Mouse (Mus musculus) kidney, embryonic 16.5 days (tissue): Measurements from ENCODE around the gene Unc5c. TPM values are rescaled to one million over a fixed set of nuclear protein-coding genes. Genes with fewer than 3 reads are reported as not detected.
A peak's percentile ranks its signal among the peaks of the same experiment; 100 is the strongest.

Experiments used
- ATAC-seq: fragments of 200-750 bp; cut with Nextera tagmentation; 2 replicates; pipeline ENCODE4 v1.8.0; 2017; ENCODE audit warnings: moderate TSS enrichment; ENCODE audit not compliant: low FRiP score, low TSS enrichment
- H3K27ac ChIP-seq: fragments of 300-500 bp; sonication (generic); 2 replicates; pipeline ENCODE4 v1.5.1; 2014; ENCODE audit warnings: low read length
- H3K27me3 ChIP-seq: fragments of 300-500 bp; sonication (generic); 2 replicates; pipeline ENCODE4 v1.6.1; 2014; ENCODE audit warnings: low read length, control low read depth, mixed read lengths; ENCODE audit not compliant: insufficient read depth
- H3K36me3 ChIP-seq: fragments of 300-500 bp; sonication (generic); 2 replicates; pipeline ENCODE4 v1.6.1; 2014; ENCODE audit warnings: low read length, control low read depth, mixed read lengths; ENCODE audit not compliant: insufficient read depth
- H3K4me1 ChIP-seq: fragments of 300-500 bp; sonication (generic); 2 replicates; pipeline ENCODE4 v1.6.1; 2014; ENCODE audit warnings: low read length, control low read depth, mixed read lengths; ENCODE audit not compliant: insufficient read depth
- H3K4me2 ChIP-seq: fragments of 300-500 bp; sonication (generic); replicated peaks from 2 replicates; pipeline ENCODE4 v1.6.1; 2014; ENCODE audit warnings: low read depth, low read length
- H3K4me3 ChIP-seq: fragments of 300-500 bp; sonication (generic); 2 replicates; pipeline ENCODE4 v1.5.1; 2014; ENCODE audit warnings: mild to moderate bottlenecking, low read length
- H3K9ac ChIP-seq: fragments of 300-500 bp; sonication (generic); replicated peaks from 2 replicates; pipeline ENCODE4 v1.6.1; 2014; ENCODE audit warnings: low read length
- H3K9me3 ChIP-seq: fragments of 300-500 bp; sonication (generic); 2 replicates; pipeline ENCODE4 v1.6.1; 2016; ENCODE audit warnings: low read length, control low read depth
- WGBS: fragments of 180-500 bp; shearing (Covaris S2); extraction: QIAGEN DNeasy Blood & Tissue Kit; methylation state at CpG from one replicate; pipeline ENCODE4 v1.1.7; 2014; 5-methylcytosine and 5-hydroxymethylcytosine counted together
- polyA plus RNA-seq: library from polyadenylated mRNA; unstranded; fragments of >200 nt; fragmentation: Nextera tagmentation; extraction: Ambion mirVana; gene quantifications from 2 replicates; pipeline ENCODE4 v1.2.1, GENCODE M21; 2015

The Unc5c gene
- polyA plus RNA-seq, 1 experiment from 2014 or later = 20.8 TPM

GRCm38 (mm10) chr3:141660065-141661062, 195.3 kb downstream of the Unc5c start:
- peak overlapping the region; percentile 27 for H3K4me2 ChIP-seq
- no peak overlapping the region for H3K4me3 ChIP-seq
- H3K27me3 ChIP-seq = no peaks in the 10 kb centered on the region
- no peak overlapping the region for H3K9ac ChIP-seq
- peak; percentile 93 for ATAC-seq
- no peaks in the 10 kb centered on the region for H3K36me3 ChIP-seq
- H3K27ac ChIP-seq = peak overlapping the region; percentile 45
- H3K4me1 ChIP-seq = peaks cover 13% of the 10 kb centered on the region; the same call in 1 of the 2 replicates
- no peaks in the 10 kb centered on the region for H3K9me3 ChIP-seq
- WGBS = 10% methylated on average over 15 of the region's 15 CpGs

GRCm38 (mm10) chr3:141689113-141689512, 224.1 kb downstream of the Unc5c start:
- Histone ChIP-seq H3K9ac (no peak overlapping the region), H3K36me3 (no peaks in the 10 kb centered on the region), H3K4me2 (no peak overlapping the region), H3K27ac (no peak overlapping the region), H3K27me3 (no peaks in the 10 kb centered on the region), H3K4me3 (no peak overlapping the region), H3K4me1 (no peaks in the 10 kb centered on the region), H3K9me3 (no peaks in the 10 kb centered on the region)
- 58% methylated on average over 2 of the region's 2 CpGs for WGBS
- no peak for ATAC-seq

GRCm38 (mm10) chr3:141690676-141691075, 225.7 kb downstream of the Unc5c start:
- H3K36me3 ChIP-seq = no peaks in the 10 kb centered on the region
- 85% methylated on average over 1 of the region's 1 CpGs for WGBS

GRCm38 (mm10) chr3:141691418-141691817, 226.4 kb downstream of the Unc5c start:
- H3K36me3 ChIP-seq = no peaks in the 10 kb centered on the region
- no peaks in the 10 kb centered on the region for H3K27me3 ChIP-seq
- no peak overlapping the region for H3K9ac ChIP-seq
- WGBS = 82% methylated on average over 3 of the region's 3 CpGs
- no peaks in the 10 kb centered on the region for H3K9me3 ChIP-seq
- no peaks in the 10 kb centered on the region for H3K4me1 ChIP-seq
- no peak overlapping the region for H3K4me2 ChIP-seq
- no peak overlapping the region for H3K4me3 ChIP-seq
- H3K27ac ChIP-seq = no peak overlapping the region
- ATAC-seq = no peak

More at GRCm38 (mm10) chr3:141690676-141691075, 225.7 kb downstream of the Unc5c start:
- H3K27me3 ChIP-seq = no peaks in the 10 kb centered on the region
- H3K4me1 ChIP-seq = no peaks in the 10 kb centered on the region
- H3K9me3 ChIP-seq = no peaks in the 10 kb centered on the region
- H3K9ac ChIP-seq = no peak overlapping the region
- no peak overlapping the region for H3K27ac ChIP-seq
- no peak overlapping the region for H3K4me2 ChIP-seq
- no peak for ATAC-seq
- no peak overlapping the region for H3K4me3 ChIP-seq

- no peaks in the 10 kb centered on the region for H3K9me3 ChIP-seq
- H3K4me2 ChIP-seq = no peak overlapping the region
- no peak overlapping the region for H3K4me3 ChIP-seq
- 80% methylated on average over 3 of the region's 3 CpGs for WGBS
- no peaks in the 10 kb centered on the region for H3K36me3 ChIP-seq
- H3K9ac ChIP-seq = no peak overlapping the region
- H3K27ac ChIP-seq = no peak overlapping the region
- no peaks in the 10 kb centered on the region for H3K4me1 ChIP-seq
- no peak for ATAC-seq
- H3K27me3 ChIP-seq = no peaks in the 10 kb centered on the region
Observed at GRCm38 (mm10) chr3:141691846-141692245, 226.8 kb downstream of the Unc5c start.

DNA sequence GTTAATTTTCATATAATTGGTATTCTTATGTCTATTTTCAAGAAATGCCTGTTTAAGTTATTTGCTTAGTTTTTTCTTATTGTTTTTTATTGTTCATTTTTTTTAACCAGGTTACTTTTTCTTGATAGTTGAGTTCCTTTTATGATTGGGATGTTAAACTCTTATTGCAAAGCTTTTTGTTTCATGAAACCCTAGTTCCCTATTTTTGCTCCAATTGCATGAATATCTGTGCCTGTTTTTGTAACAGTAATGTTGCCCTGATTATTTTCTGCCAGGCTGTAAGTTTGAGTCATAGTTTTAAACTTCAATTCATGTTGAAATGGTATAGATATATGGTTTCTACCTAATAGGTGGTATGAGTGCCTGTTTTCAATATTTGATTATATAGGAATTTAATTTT, 234.2 kb downstream of the Unc5c start:
- Histone ChIP-seq H3K27me3 (no peaks in the 10 kb centered on the region), H3K9me3 (no peaks in the 10 kb centered on the region), H3K27ac (no peak overlapping the region), H3K4me2 (no peak overlapping the region), H3K4me3 (no peak overlapping the region), H3K4me1 (no peaks in the 10 kb centered on the region), H3K9ac (no peak overlapping the region), H3K36me3 (no peaks in the 10 kb centered on the region)
- ATAC-seq = no peak

GRCm38 (mm10) chr3:141701381-141701909, 236.4 kb downstream of the Unc5c start:
- no peak overlapping the region for H3K4me3 ChIP-seq
- ATAC-seq = no peak
- H3K36me3 ChIP-seq = no peaks in the 10 kb centered on the region
- no peak overlapping the region for H3K27ac ChIP-seq
- no peak overlapping the region for H3K4me2 ChIP-seq
- H3K27me3 ChIP-seq = no peaks in the 10 kb centered on the region
- H3K4me1 ChIP-seq = no peaks in the 10 kb centered on the region
- no peaks in the 10 kb centered on the region for H3K9me3 ChIP-seq
- H3K9ac ChIP-seq = no peak overlapping the region
- WGBS = 80% methylated on average over 3 of the region's 3 CpGs

DNA sequence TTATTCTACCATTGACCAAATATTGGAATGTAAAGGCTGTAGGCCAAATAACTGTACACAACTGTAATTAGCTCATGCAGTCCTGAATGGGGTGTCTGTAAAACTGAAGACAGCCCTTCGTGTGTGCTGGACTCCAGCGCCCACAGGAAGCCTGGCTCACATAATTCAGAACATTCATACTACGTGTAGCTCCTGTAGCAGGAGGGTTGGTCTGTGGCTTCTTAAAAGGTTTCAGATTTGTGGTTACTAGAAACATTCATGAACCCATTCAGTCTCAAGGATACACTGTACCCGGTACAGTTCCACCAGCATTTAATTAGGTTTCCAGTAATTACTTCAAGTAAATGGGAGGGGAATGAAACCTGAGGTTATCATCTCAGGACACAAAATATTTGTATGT, 246.6 kb downstream of the Unc5c start:
- Histone ChIP-seq H3K4me3 (no peak overlapping the region), H3K4me1 (no peaks in the 10 kb centered on the region), H3K4me2 (no peak overlapping the region), H3K9ac (no peak overlapping the region), H3K27ac (no peak overlapping the region), H3K9me3 (no peaks in the 10 kb centered on the region), H3K27me3 (no peaks in the 10 kb centered on the region), H3K36me3 (no peaks in the 10 kb centered on the region)
- 77% methylated on average over 4 of the region's 4 CpGs for WGBS
- no peak for ATAC-seq

DNA sequence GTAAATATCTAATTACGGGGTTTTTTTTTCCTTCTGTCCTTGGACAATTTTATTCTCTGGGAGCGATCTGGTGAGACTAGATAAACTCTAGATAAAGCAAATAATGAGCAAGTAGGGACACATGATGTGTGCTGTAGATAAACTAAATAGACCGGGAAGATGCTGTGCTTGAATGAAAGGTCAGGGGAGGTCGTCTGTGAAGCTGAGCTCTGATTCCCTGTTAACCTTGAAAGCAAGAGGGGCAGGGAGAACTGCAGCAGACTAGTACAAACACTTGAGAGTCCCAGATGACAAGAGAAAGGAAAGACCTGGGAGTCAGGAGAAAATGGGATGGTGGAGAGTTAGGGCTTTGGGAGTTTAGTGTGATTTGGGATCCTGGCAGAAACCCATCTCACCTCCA, 251.4 kb downstream of the Unc5c start:
- Histone ChIP-seq H3K4me3 (no peak overlapping the region), H3K4me2 (no peak overlapping the region), H3K9me3 (no peaks in the 10 kb centered on the region), H3K27ac (no peak overlapping the region), H3K36me3 (no peaks in the 10 kb centered on the region), H3K9ac (no peak overlapping the region), H3K27me3 (no peaks in the 10 kb centered on the region), H3K4me1 (0 out of 2 replicates have a peak, but pooled peaks cover 4% of the 10 kb centered on the region)
- ATAC-seq = no peak
- WGBS = 26% methylated on average over 4 of the region's 4 CpGs

DNA sequence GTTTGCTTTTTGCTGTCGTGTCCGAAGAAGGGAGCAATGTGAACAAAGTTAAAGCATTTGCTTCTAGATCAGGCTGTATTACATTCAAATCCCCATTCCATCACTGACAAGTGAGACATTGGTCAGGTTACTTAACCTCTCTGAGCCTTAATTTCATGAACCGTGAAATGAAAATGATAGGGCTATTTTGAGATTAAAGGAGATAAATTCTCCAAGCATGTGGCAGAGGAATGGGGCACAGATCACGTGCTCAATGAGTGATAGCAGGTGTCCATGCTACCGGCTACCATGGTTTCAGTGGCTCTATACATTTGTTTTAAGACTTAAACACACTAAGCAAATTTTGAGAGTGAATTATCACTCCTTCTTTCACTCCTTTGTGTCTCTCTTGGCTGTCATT, 254.0 kb downstream of the Unc5c start:
- Histone ChIP-seq H3K4me3 (no peak overlapping the region), H3K36me3 (no peaks in the 10 kb centered on the region), H3K9ac (no peak overlapping the region), H3K4me2 (no peak overlapping the region), H3K9me3 (no peaks in the 10 kb centered on the region), H3K4me1 (0 out of 2 replicates have a peak, but pooled peaks cover 4% of the 10 kb centered on the region), H3K27ac (peak overlapping the region; percentile 56; the same call in 1 of the 2 replicates), H3K27me3 (no peaks in the 10 kb centered on the region)
- 52% methylated on average over 5 of the region's 5 CpGs for WGBS
- ATAC-seq = peak; percentile 50; the same call in 1 of the 2 replicates
